Mouse (Mus musculus): ENCODE data around the gene 2410141K09Rik. TPM values are rescaled to one million over a fixed set of nuclear protein-coding genes. Genes with fewer than 3 reads are reported as not detected.
"Not testable (repeated sequence)": the region's sequence is repeated elsewhere in the genome, so short reads cannot be mapped to it uniquely, and the experiment has no call there.

Gene 2410141K09Rik
- not detected in 2 replicates for polyA plus RNA-seq (2012)

- TF ChIP-seq GATA1 (IDR thresholded peaks at IDR 0.05; ENCODE audit: low read length): not testable (repeated sequence)
These were observed at the start of gene 2410141K09Rik for GRCm38 (mm10) chr13:66441018-66441417. TSS of gene 2410141K09Rik (minus strand) at chr13:66441118.

Other genes starting within 250 kb of the 2410141K09Rik start
- gene Gm10772, start 213.5 kb downstream of the 2410141K09Rik start, polyA plus RNA-seq (2012): not detected in 2 replicates